Mouse (Mus musculus) embryo, embryonic 11 days (tissue): ENCODE measurements at regions not wholly inside any gene's neighbourhood (a gene's known extent, or its start where the extent isn't known, plus 50 kb on each side); places are given as distances from the start of the nearest gene placed in this dataset.

ENCODE experiments used
- DNase-seq: peaks from one replicate; pipeline ENCODE4 v3.0.0-alpha.2; 2015

DNA sequence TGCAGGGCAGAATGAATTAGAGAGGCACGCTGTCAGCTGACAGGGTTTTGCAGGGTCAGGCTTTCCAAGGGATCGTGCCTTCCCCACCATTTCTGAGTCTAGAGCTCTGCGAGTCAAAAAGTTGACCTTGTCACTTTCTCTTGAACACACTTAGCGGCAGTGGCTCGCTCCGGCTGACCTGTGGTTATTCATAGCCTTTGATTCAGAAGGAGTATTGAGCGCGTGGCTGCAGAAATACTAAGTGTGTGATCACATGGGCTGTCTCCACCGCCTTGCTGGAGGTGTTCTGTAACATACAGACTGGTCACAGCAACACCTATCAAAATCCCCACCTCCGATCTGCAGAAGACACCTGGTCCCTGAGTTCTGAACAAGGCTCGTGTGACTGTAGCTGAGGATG is 252.9 kb downstream of the Uaca start:
- DNase-seq = no peak

DNA sequence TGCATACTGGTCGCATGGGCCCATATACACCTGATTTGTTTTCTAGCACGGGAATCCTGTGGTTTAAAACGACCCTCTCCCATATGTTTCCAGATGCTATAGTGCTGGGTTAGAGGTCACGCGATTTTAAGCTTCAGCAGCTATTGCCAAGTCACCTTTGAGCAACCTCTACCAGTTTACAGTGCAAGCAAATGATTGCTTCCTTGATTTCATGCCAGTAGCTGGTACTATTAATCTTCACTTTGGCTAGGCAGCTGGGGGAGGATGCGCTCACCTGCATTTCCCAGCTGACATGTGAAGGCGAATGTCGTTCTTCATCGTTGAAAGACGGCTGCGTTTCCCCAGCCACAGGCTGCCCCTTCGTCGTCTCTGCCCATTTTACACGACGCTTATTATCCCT is 254.2 kb downstream of the Uaca start:
- DNase-seq = no peak

DNA sequence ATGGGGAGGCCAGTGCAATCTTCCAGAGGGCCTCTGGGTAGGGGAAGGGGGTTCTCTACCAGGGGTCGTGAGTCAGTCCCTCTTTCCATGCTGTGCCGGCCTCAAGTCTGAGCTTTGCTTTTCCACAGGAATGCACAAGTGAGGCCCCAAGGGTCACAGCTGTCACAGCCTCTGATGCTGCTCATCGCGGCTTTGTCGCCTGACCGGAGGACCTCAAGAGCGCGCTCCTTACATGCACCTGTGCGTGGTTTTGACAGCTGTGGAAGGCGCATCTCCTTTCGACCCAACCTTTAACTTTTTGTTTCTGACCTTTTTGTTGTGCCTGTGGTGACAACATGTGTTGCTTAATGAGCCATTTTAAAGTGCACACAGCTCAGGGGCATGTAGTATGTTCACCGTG is 258.3 kb downstream of the Uaca start:
- no peak for DNase-seq

DNA sequence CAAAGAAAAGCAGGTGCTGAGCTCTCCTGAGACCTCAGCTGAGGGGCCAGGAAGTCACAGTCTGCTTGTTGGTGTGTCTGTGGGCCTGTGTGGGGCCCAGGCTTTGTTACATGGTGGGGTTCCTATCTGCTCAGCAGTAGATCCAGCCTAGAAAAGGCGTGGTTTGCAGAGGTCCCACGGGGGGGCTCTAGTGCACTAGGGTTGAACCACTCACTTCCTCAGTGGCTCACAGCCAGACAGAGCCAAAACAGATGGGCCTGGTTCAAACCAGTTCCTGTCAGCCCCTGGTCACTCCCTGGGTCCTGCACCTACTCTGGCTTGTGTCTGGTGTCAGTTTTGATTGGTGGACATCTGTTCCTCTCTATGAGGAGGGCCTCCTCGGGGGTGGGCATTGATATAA is 260.1 kb downstream of the Uaca start:
- peak; percentile 83 for DNase-seq

DNA sequence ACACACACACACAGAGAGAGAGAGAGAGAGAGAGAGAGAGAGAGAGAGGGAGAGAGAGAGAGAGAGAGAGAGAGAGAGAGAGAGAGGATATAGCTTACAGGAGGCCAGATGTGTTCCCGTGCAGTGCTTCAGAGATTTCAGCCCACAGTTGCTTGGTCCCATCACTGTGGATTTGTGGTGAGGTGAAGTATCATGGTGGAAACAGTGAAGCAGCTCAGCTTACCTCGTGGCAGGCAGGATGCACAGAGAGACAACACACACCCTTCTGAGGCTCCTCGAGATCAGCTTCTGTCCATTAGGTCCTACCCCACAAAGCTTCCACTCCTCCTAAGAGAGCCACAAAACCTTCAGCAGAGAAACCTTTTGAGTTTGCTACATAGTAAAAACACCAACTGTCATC is 261.1 kb downstream of the Uaca start:
- no peak for DNase-seq

DNA sequence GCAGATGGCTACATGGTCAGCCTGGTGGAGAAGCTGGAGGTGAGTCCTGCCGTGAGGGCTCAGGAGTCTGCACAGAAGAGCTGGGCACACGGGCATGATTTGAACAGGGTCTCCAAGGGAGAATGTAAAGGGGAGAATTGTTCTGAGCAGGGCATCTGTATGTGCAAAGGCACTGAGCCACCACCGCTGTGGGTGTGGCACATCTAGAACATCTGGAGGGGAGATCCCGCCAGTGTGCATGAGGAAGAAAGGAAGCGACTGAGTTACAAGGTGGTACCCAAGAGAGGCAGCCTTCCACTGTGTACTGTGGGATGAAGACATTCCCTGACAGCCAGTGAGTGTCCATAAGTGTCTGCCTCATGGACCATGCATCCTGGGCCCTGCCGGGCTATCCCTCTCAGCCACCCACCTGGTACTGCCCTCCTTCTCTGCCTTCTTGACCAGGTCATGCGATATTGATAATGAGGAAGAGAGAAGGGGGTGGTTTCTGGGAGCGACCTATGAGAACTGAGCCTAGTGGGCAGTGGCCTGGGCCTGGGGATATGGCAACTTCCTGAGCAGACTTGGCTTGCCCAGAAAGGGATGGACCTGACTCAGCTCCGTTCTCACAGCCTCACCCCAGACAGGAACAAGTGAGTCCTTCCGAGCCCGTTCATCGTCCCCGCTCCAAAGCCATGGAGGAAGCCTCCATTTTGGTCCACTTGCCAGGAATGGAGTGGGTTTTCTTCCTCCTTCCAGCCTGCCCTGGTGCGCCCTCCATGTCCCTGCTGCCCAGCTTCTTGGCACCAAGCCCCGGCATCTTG is 261.8 kb downstream of the Uaca start:
- no peak for DNase-seq

DNA sequence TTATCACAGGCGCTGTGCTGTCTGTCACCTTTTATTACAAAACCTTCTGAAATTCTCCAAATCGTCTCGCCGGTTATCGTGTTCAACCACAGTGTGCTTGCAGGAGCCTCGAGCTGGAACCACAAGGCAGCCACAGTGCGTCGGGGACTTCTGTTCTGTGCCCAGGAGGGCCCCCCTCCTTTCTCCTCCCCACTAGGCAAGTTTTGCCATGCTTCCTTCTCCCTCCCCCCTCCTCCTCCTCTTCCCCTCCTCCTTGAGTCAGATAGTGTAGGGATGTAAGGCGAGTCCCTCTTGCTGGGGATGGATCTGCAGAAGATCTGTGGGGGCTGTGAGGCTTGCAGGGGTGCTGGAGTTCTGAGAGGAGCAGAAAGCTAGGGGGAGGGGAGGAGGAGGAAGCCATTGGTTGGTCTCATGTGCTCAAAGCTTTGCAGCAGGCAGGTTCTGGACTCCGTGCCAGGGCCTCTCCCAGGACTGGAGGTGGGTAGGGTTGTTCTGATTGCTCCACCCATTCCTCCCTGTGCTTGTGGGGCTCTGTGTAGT is 262.5 kb downstream of the Uaca start:
- no peak for DNase-seq

DNA sequence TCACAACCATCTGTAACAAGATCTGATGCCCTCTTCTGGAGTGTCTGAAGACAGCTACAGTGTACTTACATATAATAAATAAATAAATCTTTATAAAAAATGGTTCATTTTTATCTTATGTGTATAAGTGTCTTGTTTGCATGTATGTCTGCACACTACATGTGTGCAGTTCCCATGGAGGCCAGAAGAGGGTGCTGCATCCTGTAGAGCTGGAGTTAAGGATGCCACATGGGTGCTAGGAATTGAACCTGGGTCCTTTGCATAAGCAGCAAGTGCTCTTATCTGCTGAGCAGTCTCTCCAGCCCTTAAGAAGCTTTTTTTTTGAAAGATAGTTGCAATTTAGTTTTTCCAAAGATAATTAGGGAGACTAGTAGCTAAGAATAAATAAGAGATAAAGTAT is 264.9 kb downstream of the Uaca start:
- no peak for DNase-seq

DNA sequence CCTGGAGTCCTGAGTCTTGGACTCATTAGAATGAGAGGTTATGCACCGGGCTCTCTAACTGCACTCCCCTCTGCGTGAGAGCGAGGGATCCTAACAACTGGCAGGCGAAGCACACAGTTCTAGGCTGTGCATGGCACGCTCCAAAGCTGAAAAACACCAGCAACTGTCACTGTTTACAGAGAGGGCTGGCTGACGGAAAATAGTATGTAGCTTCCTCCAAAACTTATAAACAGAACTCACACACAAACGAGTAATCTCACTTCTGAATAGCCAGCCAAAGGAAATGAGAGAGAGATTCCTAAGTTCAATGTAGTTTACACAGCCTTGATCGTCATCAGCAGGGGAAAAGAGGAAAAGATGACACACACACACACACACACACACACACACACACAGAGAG is 266.6 kb downstream of the Uaca start:
- DNase-seq = no peak

DNA sequence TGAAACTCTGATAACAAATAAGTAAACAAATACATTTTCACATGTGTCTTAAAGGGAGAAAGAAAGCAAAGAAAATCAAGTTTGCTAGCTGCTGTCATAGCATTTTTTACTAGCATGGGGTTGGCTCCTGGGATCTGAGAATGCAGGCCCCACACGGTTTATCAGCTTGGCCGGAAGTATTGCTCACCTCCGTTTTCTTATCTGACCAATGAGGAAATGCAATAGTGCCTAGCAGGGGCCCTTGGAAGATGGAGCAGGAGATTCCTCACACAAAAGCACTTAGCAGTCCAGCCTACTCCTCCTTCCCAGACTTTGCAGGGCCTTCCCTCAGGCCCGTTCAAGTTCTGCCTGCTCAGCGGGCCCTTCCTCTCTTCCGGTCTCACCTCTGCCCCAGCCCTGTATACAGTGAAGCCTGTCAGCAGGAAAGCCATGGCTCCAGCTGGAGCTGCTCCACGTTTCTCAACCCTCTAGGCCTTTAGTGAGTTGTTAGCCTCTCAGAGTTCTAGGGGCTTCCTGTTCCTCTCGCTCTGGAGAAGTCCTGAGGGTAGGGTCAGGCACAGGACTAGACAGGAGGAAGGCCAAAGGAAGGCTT is 270.5 kb downstream of the Uaca start:
- DNase-seq = no peak

DNA sequence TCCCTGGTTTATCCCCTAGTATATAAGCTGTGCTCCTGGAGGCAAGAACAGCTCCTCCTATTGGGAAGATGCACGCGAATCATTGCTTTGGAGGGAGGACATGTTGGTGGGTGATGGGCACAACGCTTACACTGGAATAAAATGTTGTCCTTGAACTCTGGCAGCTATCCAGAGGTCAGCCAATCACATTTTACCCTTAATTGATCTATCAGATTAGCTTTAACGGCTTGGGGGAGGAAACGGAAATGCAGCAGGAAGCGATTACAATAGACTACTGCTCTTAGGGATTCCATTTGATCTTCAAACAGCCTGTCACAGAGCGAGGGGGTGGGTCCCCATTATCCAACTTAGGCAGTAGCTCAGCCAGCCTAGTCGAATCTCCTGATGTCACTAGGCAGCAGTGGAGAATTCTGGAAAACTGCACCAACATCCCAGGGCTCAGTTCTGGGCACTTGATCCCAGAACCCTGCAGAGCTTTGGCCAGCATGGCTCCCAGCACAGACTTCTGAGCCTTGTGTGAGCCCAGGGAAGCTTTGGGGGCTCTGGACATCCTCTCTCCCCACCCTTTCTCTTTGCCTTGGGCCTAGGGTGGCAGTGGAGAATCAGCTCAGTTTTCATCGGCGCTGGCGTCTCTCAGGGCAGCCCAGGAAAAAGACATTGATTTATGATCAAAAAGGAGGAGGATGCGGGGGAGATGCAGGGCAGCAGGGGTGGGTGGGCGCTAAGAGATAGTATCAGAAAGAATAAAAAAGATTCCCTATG is 275.4 kb downstream of the Uaca start:
- peak; percentile 50 for DNase-seq

DNA sequence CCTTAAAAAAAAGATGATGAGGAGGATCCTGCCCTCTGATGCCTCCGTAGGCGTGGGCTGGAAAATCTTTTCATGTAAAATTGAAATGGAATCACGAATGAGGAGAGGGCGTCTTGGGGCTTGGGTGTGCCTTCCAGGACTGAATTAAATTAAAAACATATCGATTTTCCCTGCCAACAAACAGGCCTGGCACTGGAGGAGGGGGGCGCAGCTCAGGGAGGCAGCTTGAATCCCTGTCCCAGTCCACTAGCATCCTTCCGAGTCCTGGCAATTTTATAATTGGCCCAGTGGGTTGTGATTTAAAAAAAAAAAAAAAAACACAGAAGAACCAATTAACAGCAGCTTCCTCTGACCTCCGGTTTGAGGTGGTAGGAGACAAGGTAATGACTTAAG is 276.0 kb downstream of the Uaca start:
- no peak for DNase-seq

DNA sequence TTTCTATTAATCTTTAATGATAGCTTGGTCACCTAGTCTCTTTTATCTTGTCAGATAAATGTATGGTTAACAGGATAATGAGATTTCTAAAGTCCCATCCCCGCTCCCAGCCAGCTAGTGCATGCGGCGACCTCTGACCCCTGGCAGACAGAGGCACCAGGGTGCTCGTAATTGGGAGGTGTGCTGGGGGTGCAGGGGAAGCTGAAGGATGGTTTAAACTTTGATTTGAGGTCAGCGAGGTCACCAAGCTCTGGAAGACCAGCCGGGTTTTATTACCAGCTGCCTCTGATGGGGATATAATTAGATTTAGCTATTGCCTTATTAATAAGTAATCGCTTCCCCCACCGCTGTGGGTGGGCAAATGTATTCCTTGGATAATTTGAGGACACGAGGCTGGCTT is 276.5 kb downstream of the Uaca start:
- DNase-seq = peak; percentile 66

DNA sequence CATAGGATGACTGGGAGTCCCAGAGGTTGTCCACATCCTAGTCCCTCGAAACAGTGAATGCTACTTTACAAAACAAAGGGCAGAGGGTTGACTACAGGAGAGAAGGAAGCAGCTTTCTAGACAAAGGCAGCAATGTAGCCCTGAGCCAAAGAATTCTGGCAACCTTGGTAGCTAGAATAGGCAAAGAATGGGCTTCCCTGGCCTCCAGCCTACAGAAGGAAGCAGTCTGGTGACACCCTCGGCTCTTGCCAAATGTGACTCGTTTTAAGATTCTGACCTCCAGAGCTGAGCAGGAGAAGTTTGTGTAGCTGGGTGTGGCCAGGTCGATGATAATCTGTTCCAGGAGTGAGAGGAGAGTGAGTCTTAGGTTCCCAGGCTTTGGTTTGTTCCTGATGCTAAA is 279.1 kb downstream of the Uaca start:
- no peak for DNase-seq

DNA sequence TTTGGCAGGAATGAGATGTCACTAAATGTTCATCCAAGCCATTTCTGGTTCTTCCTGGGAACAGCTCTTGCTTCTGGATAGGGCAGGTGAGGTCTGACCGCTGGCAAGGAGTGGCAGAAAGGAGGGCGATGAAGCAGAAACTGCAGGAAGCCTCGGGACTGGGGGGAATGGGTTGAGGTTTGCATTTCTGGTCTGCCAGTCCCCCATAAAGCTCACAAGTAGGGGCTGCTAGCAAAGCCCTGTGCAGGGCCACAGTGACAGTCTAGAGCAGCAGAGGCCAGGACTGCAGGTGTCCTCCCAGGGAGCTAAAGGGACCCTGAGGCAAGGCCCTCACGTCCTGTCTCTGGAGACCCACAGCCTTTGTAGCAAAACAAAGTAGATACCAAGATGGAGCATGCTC is 280.7 kb downstream of the Uaca start:
- no peak for DNase-seq

DNA sequence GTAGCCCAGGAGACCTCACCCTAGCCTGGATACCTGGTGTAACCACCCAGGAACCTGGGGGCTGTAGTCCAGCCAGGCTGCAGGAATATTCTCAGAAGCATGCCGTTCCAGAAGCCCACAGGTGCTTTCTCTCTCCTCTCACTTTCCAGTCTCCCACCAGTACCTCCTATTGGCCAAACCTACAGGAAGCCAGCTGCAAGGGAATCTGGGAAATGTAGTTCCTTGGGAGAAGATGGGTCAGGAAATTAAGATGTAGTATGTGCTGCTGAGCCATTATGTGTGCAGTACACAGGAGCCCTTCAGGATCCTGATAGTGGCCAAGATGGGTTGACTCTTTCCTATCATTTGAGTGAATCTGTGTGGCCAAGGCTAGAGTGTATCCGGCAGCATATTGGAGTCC is 282.8 kb downstream of the Uaca start:
- no peak for DNase-seq

DNA sequence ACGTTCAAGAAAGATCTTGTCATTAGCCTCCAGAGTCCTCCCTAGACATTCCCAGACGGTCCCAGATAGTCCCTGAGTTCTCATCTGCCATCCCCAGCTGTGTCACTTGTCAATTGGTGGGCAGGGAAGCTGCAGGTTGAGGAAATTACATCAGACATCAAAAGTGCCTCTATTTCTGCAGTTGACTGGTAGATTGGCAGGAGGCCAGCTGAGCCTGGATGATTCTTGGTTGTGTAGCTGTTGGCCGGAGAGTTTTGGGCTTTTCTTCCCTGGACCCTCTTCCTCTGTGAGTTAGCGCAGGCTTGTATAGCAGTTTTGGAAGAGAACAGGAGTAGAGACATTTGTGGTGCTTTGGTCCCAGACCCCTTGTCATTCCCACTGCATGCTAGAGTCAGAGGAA is 283.5 kb downstream of the Uaca start:
- no peak for DNase-seq

DNA sequence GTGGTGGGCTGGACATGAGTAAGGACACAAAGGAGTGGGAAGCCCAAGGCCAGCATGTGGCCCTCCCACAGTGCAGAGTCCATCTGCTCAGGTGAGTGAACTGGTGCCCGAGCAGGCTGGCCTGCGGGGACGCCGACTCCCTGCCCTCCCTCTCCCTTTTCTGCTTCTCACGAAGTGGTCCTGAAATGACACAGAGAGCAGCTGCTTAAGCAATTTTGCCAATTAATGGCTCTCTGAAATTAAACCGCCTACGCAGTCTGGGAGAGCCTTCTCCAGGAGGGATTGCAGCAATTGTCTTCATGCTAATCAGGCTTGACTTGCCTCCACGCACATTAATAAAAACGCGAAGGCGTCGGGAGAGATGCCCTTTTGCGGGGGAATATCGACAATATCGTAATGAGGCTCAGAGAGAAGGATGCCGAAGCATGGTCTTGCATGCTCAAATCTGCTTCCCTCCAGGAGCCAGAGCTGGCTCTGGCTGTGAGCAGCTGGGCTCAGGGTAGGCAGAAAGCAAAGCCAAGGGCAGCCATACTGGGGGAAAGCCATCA is 287.2 kb downstream of the Uaca start:
- DNase-seq = peak; percentile 38

DNA sequence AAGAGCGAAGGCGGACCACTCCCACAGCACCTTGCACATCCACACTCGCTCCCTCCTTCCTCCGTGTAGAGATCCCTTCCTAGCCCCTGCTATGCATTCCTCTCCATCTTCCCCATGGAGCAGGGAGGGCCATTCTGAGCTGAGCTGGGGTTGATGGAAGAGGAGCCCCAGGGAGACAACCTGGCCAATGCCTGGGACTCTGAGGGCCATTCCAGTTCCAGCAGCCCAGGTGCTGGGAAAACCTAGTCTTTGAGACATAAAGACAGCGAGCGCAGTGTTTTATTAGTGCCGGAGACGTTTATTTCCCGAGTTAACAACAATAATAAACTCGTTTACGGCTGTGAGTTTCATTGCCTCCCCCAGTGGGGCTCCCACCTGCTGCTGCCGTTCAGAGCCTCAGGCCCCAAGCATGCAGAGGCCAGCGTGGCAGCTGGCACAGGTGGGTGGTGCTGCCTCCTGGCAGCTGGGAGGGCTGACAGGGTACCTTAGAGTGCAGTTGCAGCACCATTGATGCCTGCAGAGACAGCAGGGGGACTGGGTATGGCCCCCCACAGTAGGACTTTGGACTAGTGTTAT is 287.4 kb upstream of the Tle3 start:
- DNase-seq = no peak

DNA sequence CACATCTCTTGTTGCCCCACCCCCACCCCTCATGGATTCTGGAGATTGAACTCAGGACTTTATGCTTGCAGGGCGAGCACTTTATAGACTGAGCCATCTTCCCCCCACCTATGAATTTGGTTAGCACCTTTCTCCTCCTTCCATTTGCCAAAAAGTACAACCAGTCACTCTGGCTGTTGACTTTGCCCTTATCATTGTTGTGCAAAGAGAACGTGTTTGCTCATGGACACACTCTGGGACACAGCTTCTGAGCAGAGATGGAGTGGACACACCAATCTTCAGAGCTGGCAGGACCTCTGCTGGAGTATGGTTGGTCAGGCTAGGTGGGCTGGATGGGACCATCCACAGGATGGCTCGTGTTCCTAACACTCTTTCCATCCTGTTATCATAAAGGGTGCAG is 285.1 kb upstream of the Tle3 start:
- DNase-seq = no peak

DNA sequence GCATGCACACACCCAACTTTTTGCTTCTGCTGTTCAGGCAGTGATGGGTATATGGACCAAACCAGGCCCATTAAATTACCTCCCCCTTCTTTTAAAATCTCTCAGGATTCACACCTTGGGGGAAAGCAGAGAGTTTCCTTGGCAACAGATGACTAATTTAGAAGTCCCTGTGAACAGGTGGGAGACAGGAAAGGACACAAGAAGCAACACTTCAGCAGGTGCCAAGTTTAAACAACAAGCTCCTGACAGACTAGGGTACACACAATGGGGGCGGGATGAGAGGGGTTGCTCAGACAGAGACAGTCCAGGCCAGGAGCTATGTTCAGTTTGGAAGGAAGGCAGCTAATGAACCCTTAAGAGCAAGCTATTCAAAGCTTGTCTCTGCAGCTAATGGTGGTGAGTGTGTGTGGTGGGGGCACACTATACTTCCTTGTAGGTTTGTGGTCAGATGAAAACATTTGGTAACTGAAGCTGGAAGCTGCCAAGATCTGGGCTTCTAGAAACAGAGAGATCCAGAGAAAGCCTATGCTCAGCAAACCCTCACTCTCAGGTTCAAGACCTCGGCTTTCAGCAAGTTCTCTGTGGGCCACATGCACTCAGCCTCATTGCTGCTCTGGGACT is 283.0 kb upstream of the Tle3 start:
- no peak for DNase-seq

DNA sequence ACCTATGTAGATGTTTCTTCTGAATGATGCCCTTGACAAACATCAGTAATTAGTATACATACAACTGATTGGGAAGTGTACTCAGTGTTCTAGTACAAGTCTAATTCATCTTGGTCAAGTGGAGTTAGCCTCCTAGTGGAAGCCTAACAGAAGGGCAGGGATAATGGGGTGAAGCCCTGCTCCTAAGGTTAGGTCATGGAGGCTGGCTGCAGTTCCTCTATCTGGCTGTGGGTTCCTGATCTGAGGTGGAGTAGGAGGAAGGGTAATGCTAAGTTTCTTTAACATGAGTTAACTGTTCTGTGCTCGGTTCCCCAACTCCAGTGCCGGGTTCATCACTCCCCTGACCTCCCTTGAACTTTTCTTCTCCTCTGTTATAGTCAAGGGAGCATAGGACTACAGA is 281.1 kb upstream of the Tle3 start:
- DNase-seq = no peak
